ENCODE assay signal across 11 mouse cellular contexts in the genomic region with DNA sequence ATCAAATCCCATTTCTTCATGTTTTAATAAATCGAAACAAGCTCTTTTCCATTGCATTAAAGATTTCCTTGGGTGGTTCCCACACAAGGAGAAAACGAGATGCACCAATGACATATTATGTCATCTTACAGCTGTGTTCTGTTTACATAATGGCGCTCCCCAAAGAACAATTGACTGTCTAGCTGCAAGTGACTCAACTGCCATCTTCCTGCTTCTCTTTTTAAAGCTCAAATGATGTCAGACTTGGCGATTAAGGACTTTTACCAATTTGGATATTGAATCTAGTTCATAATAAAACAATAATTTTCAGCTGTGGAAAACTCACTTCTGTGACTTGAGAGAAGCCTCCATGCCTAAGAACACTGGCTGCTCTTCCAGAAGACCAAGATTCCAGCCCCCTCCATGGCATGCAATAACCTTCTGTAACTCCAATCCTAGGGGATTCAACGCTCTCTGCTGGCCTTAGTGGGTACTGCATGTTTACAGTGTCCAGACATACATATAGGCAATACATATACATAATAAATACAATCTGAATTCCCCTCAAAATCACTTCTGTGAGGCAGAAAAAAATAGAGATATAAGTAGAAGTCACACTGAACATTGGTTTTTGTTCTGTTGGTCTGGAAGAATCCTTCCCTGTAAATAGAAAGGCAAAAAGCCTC.
A peak's percentile ranks its signal among the peaks of the same experiment; 100 is the strongest.
DNase-seq lines count a peak whose midpoint lies in the region; ATAC-seq and TF ChIP-seq lines count a peak whose summit lies in the region.
"Had no signal": no experiment of that assay in that cellular context is flagged by ENCODE, and none has a peak within 500 bp of the region (broad histone marks: within the 10 kb centered on the region; RNA-seq: fewer than 3 reads in every experiment).

No protein-coding gene starts in this region.

- H3K4me3 ChIP-seq in embryonic facial prominence, embryonic 14.5 days (ENCODE audit: low read depth, low read length): no peak overlapping the region
- H3K4me3 ChIP-seq in embryonic facial prominence, embryonic 10.5 days: no peak overlapping the region
- H3K4me3 ChIP-seq in left cerebral cortex, adult 2 months: no peak overlapping the region
- H3K4me3 ChIP-seq: embryonic facial prominence, embryonic 13.5 days; midbrain, embryonic 15.5 days had no signal

- no peak overlapping the region for H3K4me2 ChIP-seq in embryonic facial prominence, embryonic 14.5 days (ENCODE audit: low read depth, low read length)
- H3K4me2 ChIP-seq: embryonic facial prominence, embryonic 13.5 days; midbrain, embryonic 15.5 days had no signal

- no peak overlapping the region for H3K9ac ChIP-seq in embryonic facial prominence, embryonic 14.5 days (ENCODE audit: low read depth, low read length)
- H3K9ac ChIP-seq: embryonic facial prominence, embryonic 13.5 days; midbrain, embryonic 15.5 days had no signal

- H3K27me3 ChIP-seq in embryonic facial prominence, embryonic 14.5 days (replicated peaks; ENCODE audit: control insufficient read depth, insufficient read depth, low read length): no peaks in the 10 kb centered on the region
- H3K27me3 ChIP-seq in embryonic facial prominence, embryonic 10.5 days (replicated peaks; ENCODE audit: low read depth, poor library complexity, severe bottlenecking): no peaks in the 10 kb centered on the region
- H3K27me3 ChIP-seq: embryonic facial prominence, embryonic 13.5 days; midbrain, embryonic 15.5 days had no signal

- intact Hi-C loops in left cerebral cortex, adult 2 months (cut with DNase I): no loop called here

- H3K27ac ChIP-seq in embryonic facial prominence, embryonic 14.5 days (replicated peaks; ENCODE audit: low read depth, low read length): no peak overlapping the region
- H3K27ac ChIP-seq in embryonic facial prominence, embryonic 10.5 days (replicated peaks): no peak overlapping the region
- H3K27ac ChIP-seq in left cerebral cortex, adult 2 months: no peak overlapping the region
- H3K27ac ChIP-seq: embryonic facial prominence, embryonic 13.5 days; midbrain, embryonic 15.5 days had no signal

- ATAC-seq in embryonic facial prominence, embryonic 14.5 days (ENCODE audit: low read depth): no peak
- ATAC-seq: midbrain, embryonic 15.5 days had no signal

- TF ChIP-seq POLR2A in brain, embryonic 14.5 days (IDR thresholded peaks at IDR 0.05; ENCODE audit: borderline replicate concordance, extremely low read depth, insufficient read depth, insufficient read length, poor library complexity, severe bottlenecking): no peak

- 68% methylated on average over 5 of the region's 5 CpGs for WGBS in embryonic facial prominence, embryonic 14.5 days
- WGBS in embryonic facial prominence, embryonic 10.5 days: 77% methylated on average over 5 of the region's 5 CpGs

- peak; percentile 27 for TF ChIP-seq CTCF in left cerebral cortex, adult 2 months (IDR thresholded peaks at IDR 0.05)
- peak; percentile 19; the same call in 1 of the 2 replicates for TF ChIP-seq CTCF in brain, embryonic 14.5 days (IDR thresholded peaks at IDR 0.05; ENCODE audit: borderline replicate concordance, extremely low read depth, insufficient read depth, insufficient read length)

- peak; percentile 23 for DNase-seq in embryonic facial prominence, embryonic 14.5 days (ENCODE audit: low spot score)
- DNase-seq in embryonic facial prominence, embryonic 10.5 days (ENCODE audit: low spot score): no peak
- no peak for DNase-seq in left cerebral cortex, adult 2 months (ENCODE audit: extremely low spot score in 1 of 2, low spot score in 2 of 2)
- no peak for DNase-seq in left cerebral cortex, adult 9 months (ENCODE audit: low spot score in 2 of 2)
- peak; percentile 0 for DNase-seq in 416B (ENCODE audit: low read depth)
- DNase-seq in brain, embryonic 14.5 days (ENCODE audit: low read depth): no peak
- DNase-seq in cerebellum, adult 8-10 months: no peak
- no peak for DNase-seq in right cerebral cortex, adult 2 months (ENCODE audit: low spot score in 2 of 2)
- DNase-seq: cerebellum, adult 11 months had no signal

- no peaks in the 10 kb centered on the region for H3K36me3 ChIP-seq in embryonic facial prominence, embryonic 14.5 days (ENCODE audit: control insufficient read depth, insufficient read depth, low read length)
- H3K36me3 ChIP-seq in embryonic facial prominence, embryonic 10.5 days (replicated peaks): no peaks in the 10 kb centered on the region
- H3K36me3 ChIP-seq: embryonic facial prominence, embryonic 13.5 days; midbrain, embryonic 15.5 days had no signal

- H3K4me1 ChIP-seq in embryonic facial prominence, embryonic 14.5 days (ENCODE audit: control insufficient read depth, insufficient read depth, low read length): peaks cover 15% of the 10 kb centered on the region
- peaks cover 14% of the 10 kb centered on the region for H3K4me1 ChIP-seq in embryonic facial prominence, embryonic 10.5 days

- H3K9me3 ChIP-seq in embryonic facial prominence, embryonic 14.5 days (ENCODE audit: control insufficient read depth, low read length): no peaks in the 10 kb centered on the region
- no peaks in the 10 kb centered on the region for H3K9me3 ChIP-seq in embryonic facial prominence, embryonic 10.5 days
- H3K9me3 ChIP-seq: embryonic facial prominence, embryonic 13.5 days; midbrain, embryonic 15.5 days had no signal

Comparison
In these comparisons a context has a peak if more than half of its experiments do, and no peak if none do; other contexts are left out.
1. DNase-seq: peak in embryonic facial prominence, embryonic 14.5 days (single experiment) and 416B (single experiment); none in embryonic facial prominence, embryonic 10.5 days (single experiment), left cerebral cortex, adult 2 months (0 of 2), left cerebral cortex, adult 9 months (0 of 2), brain, embryonic 14.5 days (single experiment), cerebellum, adult 8-10 months (single experiment) and right cerebral cortex, adult 2 months (0 of 2).